Mouse (Mus musculus) olfactory bulb, adult 2 months (tissue): ENCODE measurements around the gene Rasgef1c. TPM values are rescaled to one million over a fixed set of nuclear protein-coding genes. Genes with fewer than 3 reads are reported as not detected.

ENCODE experiments used
- H3K27ac ChIP-seq: fragments of 200-500 bp; 2 replicates; pipeline ENCODE4 v1.5.1; 2012; ENCODE audit warnings: low read depth, low read length; ENCODE audit not compliant: insufficient read depth
- H3K4me1 ChIP-seq: fragments of 200-500 bp; 2 replicates; pipeline ENCODE4 v1.6.1; 2012; ENCODE audit warnings: low read length; ENCODE audit not compliant: control insufficient read depth, insufficient read depth
- H3K4me3 ChIP-seq: fragments of 200-500 bp; 2 replicates; pipeline ENCODE4 v1.5.1; 2012; ENCODE audit warnings: mild to moderate bottlenecking, low read depth, low read length, moderate library complexity; ENCODE audit not compliant: insufficient read depth
- CTCF ChIP-seq: fragments of 200-500 bp; IDR thresholded peaks from 2 replicates; pipeline ENCODE4 v1.5.1; 2012; ENCODE audit warnings: low read depth, mild to moderate bottlenecking, low read length, moderate library complexity; ENCODE audit not compliant: insufficient read depth
- POLR2A ChIP-seq: fragments of 200-500 bp; IDR thresholded peaks from 2 replicates; pipeline ENCODE4 v1.6.1; 2012; ENCODE audit warnings: mild to moderate bottlenecking, low read depth, low read length, moderate library complexity; ENCODE audit not compliant: insufficient read depth
- WGBS: fragments of 180-500 bp; shearing (Covaris S2); methylation state at CpG from one replicate; pipeline ENCODE4 v1.1.7; 2018; 5-methylcytosine and 5-hydroxymethylcytosine counted together
- polyA plus RNA-seq: library from polyadenylated mRNA; stranded (reverse); fragments of >200 nt; gene quantifications from 2 replicates; pipeline ENCODE4 v1.2.4, GENCODE M21; 2012; ENCODE audit warnings: low replicate concordance; ENCODE audit not compliant: missing spikeins, insufficient read depth, insufficient read length

Rasgef1c gene
- polyA plus RNA-seq, 1 experiment, result not detected

DNA sequence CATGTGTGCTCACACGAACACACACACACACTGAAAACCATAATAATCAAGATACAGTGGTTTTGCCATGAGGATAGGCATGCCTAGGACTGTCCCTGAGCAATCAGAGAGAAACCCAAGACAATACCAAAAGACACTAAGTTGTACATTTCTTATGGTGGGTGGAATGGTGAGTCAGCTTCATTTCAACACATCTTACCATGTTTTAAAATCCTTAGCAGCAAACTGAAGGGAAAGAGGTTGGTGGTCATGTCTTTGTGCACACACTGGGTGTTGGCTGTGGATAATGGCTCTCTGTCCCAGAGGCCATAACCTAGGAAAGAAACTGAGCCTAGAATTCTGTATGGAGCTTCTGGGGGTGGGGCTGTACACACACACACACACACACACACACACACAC is 32.2 kb downstream of the Rasgef1c start:
- WGBS, result 82% methylated on average over 1 of the region's 1 CpGs
- no peak overlapping the region for H3K4me3 ChIP-seq
- TF ChIP-seq POLR2A, result no peak
- TF ChIP-seq CTCF, result no peak
- peak overlapping the region; percentile 83 for H3K27ac ChIP-seq
- peaks cover 57% of the 10 kb centered on the region for H3K4me1 ChIP-seq

DNA sequence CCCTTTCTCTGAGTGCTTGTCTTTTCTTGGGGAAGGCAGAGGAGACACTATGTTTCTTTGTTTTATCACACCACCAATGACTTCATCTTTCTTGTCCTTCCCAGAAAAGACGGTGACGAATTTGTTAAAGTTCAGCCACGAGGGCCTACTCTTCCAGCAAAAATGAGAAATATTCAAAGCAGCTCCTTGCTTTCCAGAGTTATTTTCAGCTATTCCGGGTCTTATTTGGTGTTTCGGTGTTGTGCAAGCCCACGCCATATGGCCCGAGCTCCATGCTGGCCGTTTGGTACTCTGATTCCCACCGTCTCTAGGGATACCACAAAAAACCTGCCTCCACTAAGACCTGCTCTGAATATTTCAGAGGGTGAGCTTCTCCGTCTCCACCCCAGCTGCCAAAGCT is 32.7 kb downstream of the Rasgef1c start:
- H3K4me3 ChIP-seq, result no peak overlapping the region
- TF ChIP-seq CTCF, result no peak
- WGBS, result 51% methylated on average over 10 of the region's 10 CpGs
- peaks cover 62% of the 10 kb centered on the region for H3K4me1 ChIP-seq
- peak overlapping the region; percentile 83 for H3K27ac ChIP-seq

DNA sequence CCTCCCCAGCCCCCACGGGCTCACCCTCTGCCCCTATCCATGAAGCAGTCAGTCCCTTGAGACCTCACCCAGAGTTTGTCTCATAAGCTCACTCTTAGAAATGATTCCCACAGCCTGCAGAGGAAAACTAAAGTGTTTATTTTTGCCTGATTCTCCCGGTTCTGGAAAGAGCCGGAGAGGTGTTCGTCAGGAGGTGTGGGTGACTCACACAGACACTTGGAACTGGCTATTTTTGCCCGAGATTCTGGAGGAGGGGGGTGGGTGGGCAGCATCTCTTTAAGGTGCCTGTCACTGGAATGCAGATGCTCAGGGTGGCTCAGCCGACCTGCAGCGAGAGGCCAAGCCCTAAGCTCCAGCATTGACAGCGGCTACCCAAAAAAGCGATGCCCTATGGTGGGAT is 34.8 kb downstream of the Rasgef1c start:
- Histone ChIP-seq H3K4me1 (peaks cover 58% of the 10 kb centered on the region), H3K4me3 (no peak overlapping the region), H3K27ac (peak overlapping the region; percentile 93)
- 43% methylated on average over 9 of the region's 9 CpGs for WGBS
- TF ChIP-seq CTCF (no peak), POLR2A (no peak)

DNA sequence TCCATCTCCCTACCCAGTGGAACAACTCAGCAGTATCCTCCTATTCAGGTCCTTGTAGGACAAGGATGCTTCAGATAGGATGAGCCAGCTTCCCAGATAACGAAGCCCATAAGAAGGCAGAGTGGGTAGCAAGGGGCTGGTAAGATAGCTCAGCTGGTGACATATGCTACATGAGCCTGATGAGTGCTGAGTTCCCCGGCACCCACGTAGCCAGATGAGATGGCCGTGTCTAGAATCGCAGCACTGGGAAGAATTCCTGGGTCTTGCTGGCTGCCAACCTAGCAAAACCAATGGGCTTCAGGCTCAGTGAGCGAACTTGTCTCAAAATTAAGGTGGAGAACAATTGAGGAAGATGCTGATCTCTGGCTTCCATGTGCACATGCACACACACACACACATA is 36.1 kb downstream of the Rasgef1c start:
- 60% methylated on average over 6 of the region's 6 CpGs for WGBS
- Histone ChIP-seq H3K4me1 (peaks cover 53% of the 10 kb centered on the region), H3K4me3 (no peak overlapping the region), H3K27ac (peak overlapping the region; percentile 93)
- TF ChIP-seq CTCF (no peak), POLR2A (no peak)

DNA sequence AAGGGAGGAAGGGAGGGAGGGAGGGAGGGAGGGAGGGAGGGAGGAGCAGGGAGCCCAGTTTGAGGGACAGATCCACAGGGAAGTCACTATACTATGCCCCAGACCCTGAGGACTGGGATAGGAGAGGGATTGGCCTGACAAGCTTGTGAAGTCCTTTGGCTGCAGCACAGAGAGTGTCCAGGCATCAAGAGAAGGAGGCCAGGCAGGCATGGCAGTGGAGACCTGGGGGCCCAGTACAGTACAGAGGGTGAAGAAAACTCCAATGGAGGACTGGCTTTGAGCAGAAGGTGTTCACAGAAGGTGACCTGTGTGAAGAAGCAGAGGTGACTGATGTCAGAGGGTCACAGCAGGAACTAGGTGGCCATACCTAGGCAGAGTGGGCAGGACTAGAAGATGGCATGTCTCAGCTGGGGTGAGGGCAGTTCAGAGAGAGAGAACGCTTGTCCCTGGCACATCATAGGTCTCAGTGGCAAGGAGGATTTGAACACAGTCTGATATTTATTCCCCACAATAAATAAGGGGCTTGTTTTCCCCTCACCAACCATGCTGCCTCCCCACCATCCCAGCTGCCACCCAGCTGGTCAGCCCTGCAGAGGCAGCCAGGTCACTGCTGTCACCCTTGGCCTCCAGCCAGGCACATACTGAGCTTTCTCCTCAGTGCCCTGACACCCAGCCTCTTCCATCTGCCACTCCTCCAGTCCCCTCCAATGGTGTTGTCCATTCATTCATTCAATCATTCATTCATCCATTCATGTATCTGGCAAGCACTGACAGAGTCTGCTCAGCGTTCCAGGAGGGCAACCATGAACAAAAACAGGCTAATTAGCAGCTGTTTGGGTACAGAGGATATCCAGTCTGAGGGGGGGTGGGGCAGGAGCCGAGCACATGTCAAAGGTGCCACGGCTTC is 36.9 kb downstream of the Rasgef1c start:
- 24% methylated on average over 4 of the region's 4 CpGs for WGBS
- Histone ChIP-seq H3K4me3 (no peak overlapping the region), H3K4me1 (peaks cover 53% of the 10 kb centered on the region), H3K27ac (peak overlapping the region; percentile 66)
- no peak for TF ChIP-seq CTCF
- TF ChIP-seq POLR2A, result no peak

DNA sequence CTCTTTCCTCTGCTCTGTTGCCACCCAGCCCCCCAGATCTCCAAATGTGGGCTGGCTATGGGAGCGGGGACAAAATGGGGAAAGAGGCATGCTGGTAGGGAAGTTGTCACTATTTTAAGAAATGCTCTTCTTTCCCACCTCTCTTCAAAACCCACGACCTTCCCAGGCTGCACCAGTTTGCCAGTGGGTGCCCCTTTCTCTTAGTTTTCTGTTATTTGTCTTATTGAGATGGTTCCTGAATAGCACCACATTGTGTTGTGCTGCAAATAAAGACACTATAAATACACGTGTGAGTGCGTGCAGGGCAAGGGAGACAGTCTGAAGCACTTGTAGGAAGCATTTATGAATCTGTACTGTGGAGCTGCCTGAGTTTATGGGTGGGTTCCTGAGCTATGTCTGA is 41.2 kb downstream of the Rasgef1c start:
- Histone ChIP-seq H3K4me1 (peaks cover 32% of the 10 kb centered on the region), H3K27ac (peak overlapping the region; percentile 92), H3K4me3 (no peak overlapping the region)
- WGBS, result 34% methylated on average over 4 of the region's 4 CpGs
- TF ChIP-seq CTCF (no peak), POLR2A (no peak)

DNA sequence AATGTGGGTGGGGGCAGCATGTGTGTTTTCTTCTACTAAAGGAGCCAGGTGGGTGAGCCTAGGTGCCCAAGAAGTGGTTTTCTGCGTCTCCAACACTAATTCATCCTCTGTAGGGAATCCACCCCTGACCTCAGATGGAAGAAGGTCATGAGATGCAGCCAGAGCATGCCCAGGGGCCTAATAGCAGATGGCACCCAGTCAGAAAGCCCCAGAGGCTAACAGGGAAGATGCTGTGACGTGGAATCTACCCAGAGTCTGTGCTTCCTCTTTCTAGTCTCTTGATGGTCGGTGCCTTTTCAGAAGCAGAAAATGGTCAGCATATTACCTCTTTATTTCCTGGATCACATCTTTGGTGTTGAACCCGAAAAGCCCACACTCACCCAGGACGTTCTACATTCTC is 42.3 kb downstream of the Rasgef1c start:
- no peak overlapping the region for H3K4me3 ChIP-seq
- 91% methylated on average over 5 of the region's 5 CpGs for WGBS
- peaks cover 23% of the 10 kb centered on the region for H3K4me1 ChIP-seq
- peak overlapping the region; percentile 56 for H3K27ac ChIP-seq
- no peak for TF ChIP-seq CTCF
- TF ChIP-seq POLR2A, result no peak

DNA sequence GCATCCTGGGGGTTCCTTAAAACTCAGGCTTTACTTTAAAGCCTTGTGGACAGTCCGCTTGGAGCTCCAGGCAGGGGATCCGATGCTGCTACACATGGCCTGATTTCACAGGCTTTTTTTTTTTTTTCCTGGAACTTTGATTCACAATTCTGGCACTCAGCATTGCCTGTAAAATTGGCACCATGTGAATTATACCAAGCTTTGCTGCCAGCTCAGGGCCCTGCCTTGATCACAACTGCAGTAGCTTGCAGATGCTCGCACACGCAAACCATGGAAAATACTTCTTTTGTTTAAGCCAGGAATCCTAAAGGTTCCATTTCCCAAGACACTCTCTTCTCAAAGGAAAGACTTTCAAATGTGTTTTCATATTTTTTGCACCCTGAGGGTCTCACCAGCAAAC is 44.1 kb downstream of the Rasgef1c start:
- no peak for TF ChIP-seq CTCF
- no peak for TF ChIP-seq POLR2A
- Histone ChIP-seq H3K4me1 (peaks cover 23% of the 10 kb centered on the region), H3K27ac (no peak overlapping the region), H3K4me3 (no peak overlapping the region)
- 75% methylated on average over 4 of the region's 4 CpGs for WGBS

DNA sequence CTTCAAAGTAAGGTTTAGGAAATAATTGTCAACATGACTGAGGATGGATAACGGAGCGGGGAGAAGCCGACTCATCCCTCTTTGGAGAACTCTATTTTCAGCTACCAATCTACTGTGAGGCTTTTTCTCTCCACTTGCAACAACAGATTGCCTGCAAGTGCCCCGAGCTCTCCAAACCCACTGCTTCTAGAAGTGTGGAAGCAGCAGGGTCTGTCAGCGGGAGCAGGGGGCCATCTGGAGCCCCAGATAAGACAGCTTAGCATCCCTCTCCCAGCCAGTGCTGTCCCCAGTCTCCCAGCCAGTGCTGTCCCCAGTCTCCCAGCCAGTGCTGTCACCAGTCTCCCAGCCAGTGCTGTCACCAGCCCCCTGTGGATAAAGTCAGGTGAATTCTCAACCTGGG is 48.2 kb downstream of the Rasgef1c start:
- H3K27ac ChIP-seq, result peak overlapping the region; percentile 34
- H3K4me3 ChIP-seq, result no peak overlapping the region
- WGBS, result 45% methylated on average over 5 of the region's 5 CpGs
- H3K4me1 ChIP-seq, result peaks cover 14% of the 10 kb centered on the region
- TF ChIP-seq POLR2A (no peak), CTCF (no peak)

DNA sequence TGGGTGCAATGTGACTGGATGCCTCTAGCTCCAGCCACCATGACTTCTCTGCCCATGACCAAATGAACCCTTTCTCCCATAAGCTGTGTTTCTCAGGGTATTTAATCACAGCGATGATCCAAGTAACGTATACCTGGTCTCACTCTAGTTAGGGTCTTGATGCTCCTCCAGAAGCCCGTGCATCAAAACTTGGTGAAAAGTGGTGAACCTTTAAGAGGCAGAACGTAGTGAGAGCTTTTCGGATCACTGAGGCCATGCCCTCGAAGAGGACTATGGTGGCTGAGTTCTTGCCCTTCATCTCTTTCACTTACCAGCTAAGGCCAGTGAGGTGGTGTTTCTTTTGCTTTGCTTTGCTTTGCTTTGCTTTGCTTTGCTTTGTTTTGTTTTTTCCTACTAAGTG is 52.0 kb downstream of the Rasgef1c start:
- Histone ChIP-seq H3K27ac (no peak overlapping the region), H3K4me1 (peaks cover 19% of the 10 kb centered on the region), H3K4me3 (no peak overlapping the region)
- 97% methylated on average over 6 of the region's 6 CpGs for WGBS
- TF ChIP-seq POLR2A, result no peak
- TF ChIP-seq CTCF, result no peak
